Mouse (Mus musculus): Measurements from ENCODE around the gene Crybg2.

GRCm38 (mm10) chr4:134062561-134062960, 1.9 kb downstream of the Crybg2 start:
- TF ChIP-seq CTCF (conservative IDR thresholded peaks at IDR 0.05; ENCODE audit: low read length) = no peak
- TF ChIP-seq POU5F1 (IDR thresholded peaks at IDR 0.05; ENCODE audit: borderline replicate concordance, low read length) = no peak
